16 mouse cellular contexts compared by ENCODE assay signal in the genomic region with DNA sequence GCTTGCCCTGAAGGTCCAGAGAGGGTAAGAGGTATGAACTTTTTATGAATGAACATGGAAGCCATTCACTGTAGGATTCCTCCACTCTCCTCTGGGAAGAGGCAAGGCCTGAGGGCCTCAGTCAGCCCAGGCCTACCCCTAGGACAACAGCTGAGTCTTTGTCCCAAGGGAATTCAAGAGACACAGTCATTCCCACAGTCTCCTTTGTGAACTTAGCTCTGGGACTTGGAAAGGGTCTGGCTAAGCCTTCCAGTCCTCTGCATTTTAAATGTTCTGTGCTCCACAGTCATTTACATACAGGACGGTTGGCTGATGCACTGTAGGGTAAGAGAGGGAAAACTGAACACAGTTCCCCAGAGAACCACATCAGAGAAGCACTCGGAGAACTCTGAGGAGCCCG.
"Had no signal": no experiment of that assay in that cellular context is flagged by ENCODE, and none has a peak within 500 bp of the region (broad histone marks: within the 10 kb centered on the region; RNA-seq: fewer than 3 reads in every experiment).

No protein-coding gene starts in this region.

- H3K4me1 ChIP-seq: kidney, embryonic 15.5 days; midbrain, embryonic 12.5 days; neural tube, embryonic 12.5 days; stomach, embryonic 15.5 days had no signal

- H3K4me2 ChIP-seq: kidney, embryonic 15.5 days; liver, embryonic 13.5 days; midbrain, embryonic 12.5 days; neural tube, embryonic 12.5 days; stomach, embryonic 15.5 days had no signal

- H3K27ac ChIP-seq: kidney, embryonic 15.5 days; left cerebral cortex, adult 2 months; liver, embryonic 13.5 days; macrophage; midbrain, embryonic 12.5 days; neural tube, embryonic 12.5 days; stomach, embryonic 15.5 days had no signal

- H3K9ac ChIP-seq: kidney, embryonic 15.5 days; liver, embryonic 13.5 days; midbrain, embryonic 12.5 days; neural tube, embryonic 12.5 days; stomach, embryonic 15.5 days had no signal

- H3K4me3 ChIP-seq: kidney, embryonic 15.5 days; left cerebral cortex, adult 2 months; liver, embryonic 13.5 days; midbrain, embryonic 12.5 days; neural tube, embryonic 12.5 days; stomach, embryonic 15.5 days had no signal

- DNase-seq: kidney, adult 8-10 months; kidney, postnatal 10 days; kidney, postnatal 36 days; layer of hippocampus, postnatal 36 days; liver, embryonic 13.5 days; lung, adult 2 months; retina, postnatal 1 day; right cerebral cortex, postnatal 25 days; spleen, adult 18-20 months; thymus, postnatal 25 days had no signal

- H3K36me3 ChIP-seq: kidney, embryonic 15.5 days; liver, embryonic 13.5 days; midbrain, embryonic 12.5 days; neural tube, embryonic 12.5 days; stomach, embryonic 15.5 days had no signal

- H3K27me3 ChIP-seq: kidney, embryonic 15.5 days; liver, embryonic 13.5 days; midbrain, embryonic 12.5 days; neural tube, embryonic 12.5 days; stomach, embryonic 15.5 days had no signal

- H3K9me3 ChIP-seq: kidney, embryonic 15.5 days; liver, embryonic 13.5 days; midbrain, embryonic 12.5 days; neural tube, embryonic 12.5 days; stomach, embryonic 15.5 days had no signal
